Mouse (Mus musculus) liver, postnatal 0 days (tissue): ENCODE results near the gene Neo1.

Experiments
- CTCF ChIP-seq: sonication (generic); IDR thresholded peaks from 2 replicates; pipeline ENCODE4 v1.5.1; 2016; ENCODE audit warnings: antibody characterized with exemption, low read depth
- EP300 ChIP-seq: IDR thresholded peaks from 2 replicates; pipeline ENCODE4 v1.6.1; 2016; ENCODE audit warnings: antibody characterized with exemption, low read depth, mild to moderate bottlenecking

DNA sequence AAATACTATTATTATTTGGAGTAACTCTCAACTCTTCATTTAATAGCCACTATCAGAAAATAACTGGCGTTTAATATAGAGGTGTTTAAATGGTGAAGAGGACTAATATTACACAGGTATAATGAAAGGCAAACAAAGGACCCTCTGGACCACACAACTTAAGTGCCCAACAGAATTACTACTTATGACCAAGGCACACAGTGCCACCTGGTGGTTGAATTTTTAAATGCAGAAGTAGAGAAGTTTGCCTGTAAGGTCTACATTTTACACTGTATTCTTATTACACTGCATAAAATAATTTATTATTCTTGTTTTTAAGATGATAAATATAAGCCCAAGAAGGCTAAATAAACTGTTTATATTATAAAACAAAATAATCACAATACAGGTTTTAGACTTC is 108.1 kb downstream of the Neo1 start:
- TF ChIP-seq CTCF (peak; percentile 77), EP300 (no peak)
